In the genomic region with DNA sequence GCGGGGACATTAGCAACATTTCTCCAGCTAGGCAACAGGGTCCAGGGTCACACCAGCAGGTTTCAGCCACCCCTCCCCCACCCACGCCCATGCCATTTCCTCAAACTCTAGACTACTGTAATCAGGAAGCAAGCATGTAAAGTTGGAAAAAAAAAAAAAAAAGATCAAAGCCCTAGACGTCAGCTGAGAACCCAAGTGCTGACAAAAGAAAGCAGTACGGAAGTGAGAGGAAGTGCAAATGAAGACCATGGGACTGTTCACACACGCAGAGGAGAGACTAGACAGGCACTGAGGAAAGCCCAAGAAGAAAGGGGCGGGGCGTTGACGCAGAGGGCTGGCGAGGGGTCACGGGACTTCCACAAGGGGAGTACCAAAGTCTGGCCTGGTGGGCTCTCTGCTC, we compare ENCODE assay signal across 7 mouse cellular contexts. TPM values are rescaled to one million over a fixed set of nuclear protein-coding genes. Genes with fewer than 3 reads are reported as not detected.
DNase-seq lines count a peak whose midpoint lies in the region; ATAC-seq and TF ChIP-seq lines count a peak whose summit lies in the region.

No protein-coding gene starts in this region.

- peaks cover 6% of the 10 kb centered on the region for H3K4me1 ChIP-seq in ES-Bruce4 (ENCODE audit: control insufficient read depth, insufficient read depth, low read length)

- peak; percentile 90 for DNase-seq in CD4-positive, CD25-positive, alpha-beta regulatory T cell, adult 2 months (ENCODE audit: low read depth, low spot score)
- DNase-seq in gastrocnemius, postnatal 14 days, result no peak
- no peak for DNase-seq in cerebellum, adult 11 months
- no peak for DNase-seq in kidney, postnatal 14 days

- H3K9ac ChIP-seq in ES-Bruce4 (ENCODE audit: low read depth, poor library complexity, severe bottlenecking), result no peak overlapping the region

- TF ChIP-seq EP300 in ES-Bruce4 (IDR thresholded peaks at IDR 0.05; ENCODE audit: insufficient read depth, low read depth, low read length), result no peak

- H3K36me3 ChIP-seq in ES-Bruce4 (ENCODE audit: control insufficient read depth, insufficient read depth, low read length, poor library complexity, severe bottlenecking), result no peaks in the 10 kb centered on the region

- TF ChIP-seq POLR2A in ES-Bruce4 (IDR thresholded peaks at IDR 0.05; ENCODE audit: insufficient read depth, low read length), result no peak

- peak overlapping the region; percentile 14; the same call in 1 of the 2 replicates for H3K4me3 ChIP-seq in ES-Bruce4 (ENCODE audit: low read depth, low read length)

- H3K27me3 ChIP-seq in ES-Bruce4 (ENCODE audit: control insufficient read depth, insufficient read depth, low read length, poor library complexity, severe bottlenecking), result no peaks in the 10 kb centered on the region

- no peak for TF ChIP-seq CTCF in ES-Bruce4 (IDR thresholded peaks at IDR 0.05; ENCODE audit: low read depth, low read length)

- H3K9me3 ChIP-seq in ES-Bruce4 (replicated peaks; ENCODE audit: control insufficient read depth, insufficient read depth, low read length, poor library complexity, severe bottlenecking), result no peaks in the 10 kb centered on the region

- no peak overlapping the region for H3K27ac ChIP-seq in ES-Bruce4 (ENCODE audit: insufficient read depth, low read length)

- peak; percentile 97 for ATAC-seq in inflammation-experienced regulatory T-cells, adult 6 months
- ATAC-seq in monocyte, adult 5-6 weeks (replicated peaks; ENCODE audit: insufficient number of reproducible peaks, low FRiP score, low TSS enrichment, poor library complexity, severe bottlenecking), result peak; percentile 69

- intact Hi-C loops in gastrocnemius, postnatal 14 days (cut with DNase I; ENCODE audit: low total_unique reads), result no loop called here

RNA-seq across cellular contexts. Expression of gene Ubl3, which starts 57.4 kb away (rescaled TPM):
- polyA plus RNA-seq in ES-Bruce4 (2011; ENCODE audit: insufficient read depth, insufficient read length, low read depth, missing spikeins), result 55.8 and 58.2 TPM in 2 replicates
- polyA plus RNA-seq in inflammation-experienced regulatory T-cells, adult 6 months (2017; shearing (Covaris generic)), result 10 to 100 TPM; 84.6 to 85.6 (median 85.1) TPM
- 179 to 332 TPM (median 268 TPM) in 3 replicates for total RNA-seq in monocyte, adult 5-6 weeks (2017)
- total RNA-seq in gastrocnemius, postnatal 14 days (2021), result 10 to 100 TPM; 79.5 to 82.3 TPM
